Mouse (Mus musculus): ENCODE measurements around the gene Slc17a6.

- no peak for TF ChIP-seq GATA1 (IDR thresholded peaks at IDR 0.05; ENCODE audit: low read length)
- TF ChIP-seq TAL1 (IDR thresholded peaks at IDR 0.05; ENCODE audit: low read length), result no peak
Observed at GRCm38 (mm10) chr7:51715771-51716170, 94.0 kb downstream of the Slc17a6 start.
